Mouse (Mus musculus): Measurements from ENCODE around the gene Akap14. TPM values are rescaled to one million over a fixed set of nuclear protein-coding genes. Genes with fewer than 3 reads are reported as not detected.
"Not testable (repeated sequence)": the region's sequence is repeated elsewhere in the genome, so short reads cannot be mapped to it uniquely, and the experiment has no call there.

The Akap14 gene
- polyA plus RNA-seq (2016; fragmentation: Nextera tagmentation; extraction: Ambion mirVana): 0.50 and 0.57 TPM in 2 replicates

DNA sequence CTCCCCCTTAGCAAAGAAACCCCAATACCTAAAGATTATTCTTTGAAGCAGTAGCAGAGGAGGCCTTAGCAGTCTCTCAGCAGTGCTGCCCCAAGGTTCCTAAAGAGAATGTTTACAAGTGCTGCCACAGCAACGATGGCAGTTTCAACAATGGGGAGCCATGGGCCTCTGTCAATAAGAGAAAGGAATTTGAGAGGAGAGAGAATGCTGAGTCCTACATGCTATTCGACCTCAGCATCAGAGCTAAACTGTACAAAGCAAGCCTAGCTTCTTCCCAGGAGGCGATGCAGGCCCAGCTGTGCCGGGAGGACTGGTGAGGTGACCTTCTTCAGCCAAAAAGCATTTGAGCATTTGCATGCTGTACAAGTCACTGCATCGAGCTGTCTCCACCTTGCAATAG is at the start of gene Akap14:
Gene Akap14, minus strand, starts transcription at position 101 of the 400 bp plus-strand sequence.
- no peaks in the 10 kb centered on the region for H3K36me3 ChIP-seq
- H3K27ac ChIP-seq: no peak within 1 kb of the TSS
- no peaks in the 10 kb centered on the region for H3K9me3 ChIP-seq (replicated peaks)
- no peak for ATAC-seq (ENCODE audit: low FRiP score)
- H3K9ac ChIP-seq: no peak within 1 kb of the TSS
- no peak within 1 kb of the TSS for H3K4me3 ChIP-seq
- H3K4me2 ChIP-seq (replicated peaks): no peak within 1 kb of the TSS
- H3K4me1 ChIP-seq: no peaks in the 10 kb centered on the region
- no peaks in the 10 kb centered on the region for H3K27me3 ChIP-seq
- WGBS: 50% methylated on average over 5 of the region's 5 CpGs

DNA sequence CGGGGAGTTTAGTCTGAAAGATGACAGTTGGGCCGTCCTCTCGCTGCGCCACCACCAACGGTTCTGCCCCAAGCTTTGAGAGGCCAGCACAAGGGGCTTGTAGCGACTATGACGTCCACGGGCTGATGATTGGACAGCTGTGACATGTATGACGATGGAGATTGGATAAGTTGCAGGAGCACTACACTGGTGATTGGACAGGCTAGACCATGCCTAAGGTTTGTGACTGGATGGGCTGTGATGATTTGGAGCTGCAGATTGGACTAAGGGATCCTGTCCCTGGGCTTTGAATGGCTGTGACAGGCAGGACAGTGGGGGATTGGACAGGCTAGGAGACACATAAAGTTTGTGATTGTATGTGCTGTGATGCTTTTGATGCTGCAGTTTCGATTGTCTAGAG is 42.3 kb upstream of the Akap14 start, which contains the start of gene Gm9:
Gene Gm9, minus strand, starts transcription at position 101 of the 400 bp plus-strand sequence.
- H3K9me3 ChIP-seq (replicated peaks): no peaks in the 10 kb centered on the region
- no peaks in the 10 kb centered on the region for H3K4me1 ChIP-seq
- no peak within 1 kb of the TSS for H3K27ac ChIP-seq
- H3K4me2 ChIP-seq (replicated peaks): no peak within 1 kb of the TSS
- no peak for ATAC-seq (ENCODE audit: low FRiP score)
- H3K4me3 ChIP-seq: no peak within 1 kb of the TSS
- no peaks in the 10 kb centered on the region for H3K27me3 ChIP-seq
- no peak within 1 kb of the TSS for H3K9ac ChIP-seq
- WGBS: 84% methylated on average over 10 of the region's 10 CpGs
- no peaks in the 10 kb centered on the region for H3K36me3 ChIP-seq

DNA sequence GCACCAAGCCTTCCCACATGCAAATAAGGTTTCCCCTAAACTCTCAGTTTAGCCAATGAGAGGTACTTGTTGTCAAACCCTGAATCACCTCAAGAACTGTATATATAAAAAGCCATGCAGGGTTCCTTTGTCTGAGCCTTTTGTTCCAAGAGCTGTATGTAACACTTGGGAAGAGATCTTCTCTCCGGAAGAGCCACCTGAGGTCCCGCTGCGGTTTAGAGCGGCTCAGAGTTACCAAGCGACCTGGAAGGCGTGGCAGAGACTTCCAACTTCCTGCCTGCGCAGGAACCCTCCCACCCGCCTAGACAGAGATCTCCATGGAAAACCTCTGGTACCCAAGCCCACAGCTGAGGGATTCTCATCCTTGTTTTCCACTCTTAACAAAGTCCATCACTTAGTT is 30.0 kb upstream of the Akap14 start:
- Histone ChIP-seq H3K9ac (no peak overlapping the region), H3K4me2 (replicated peaks) (no peak overlapping the region), H3K27me3 (no peaks in the 10 kb centered on the region), H3K9me3 (replicated peaks) (no peaks in the 10 kb centered on the region), H3K4me1 (no peaks in the 10 kb centered on the region), H3K36me3 (no peaks in the 10 kb centered on the region), H3K27ac (no peak overlapping the region), H3K4me3 (no peak overlapping the region)
- 62% methylated on average over 8 of the region's 8 CpGs for WGBS
- ATAC-seq (ENCODE audit: low FRiP score): no peak

DNA sequence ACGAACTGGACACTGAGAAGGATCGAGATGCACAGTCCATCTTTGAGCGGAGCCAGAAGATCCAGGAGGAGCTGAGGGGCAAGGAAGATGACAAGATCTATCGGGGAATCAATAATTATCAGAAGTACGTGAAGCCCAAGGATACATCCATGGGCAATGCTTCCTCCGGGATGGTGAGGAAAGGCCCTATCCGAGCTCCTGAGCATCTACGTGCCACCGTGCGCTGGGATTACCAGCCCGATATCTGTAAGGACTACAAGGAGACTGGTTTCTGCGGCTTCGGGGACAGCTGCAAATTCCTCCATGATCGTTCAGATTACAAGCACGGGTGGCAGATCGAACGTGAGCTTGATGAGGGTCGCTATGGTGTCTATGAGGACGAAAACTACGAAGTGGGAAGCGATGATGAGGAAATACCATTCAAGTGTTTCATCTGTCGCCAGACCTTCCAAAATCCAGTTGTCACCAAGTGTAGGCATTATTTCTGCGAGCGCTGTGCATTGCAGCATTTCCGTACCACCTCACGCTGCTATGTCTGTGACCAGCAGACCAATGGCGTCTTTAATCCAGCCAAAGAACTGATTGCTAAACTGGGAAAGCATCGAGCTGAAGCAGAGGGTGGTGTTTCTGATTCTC is 23.2 kb upstream of the Akap14 start:
- 33% methylated on average over 28 of the region's 28 CpGs for WGBS
- peak overlapping the region; percentile 75 for H3K27ac ChIP-seq
- H3K9ac ChIP-seq: peak overlapping the region; percentile 62
- peaks cover 3% of the 10 kb centered on the region; the same call in 1 of the 2 replicates for H3K36me3 ChIP-seq
- peak overlapping the region; percentile 51 for H3K4me2 ChIP-seq (replicated peaks)
- H3K4me1 ChIP-seq: peaks cover 5% of the 10 kb centered on the region; the same call in 1 of the 2 replicates
- ATAC-seq (ENCODE audit: low FRiP score): peak; percentile 46
- peak overlapping the region; percentile 53 for H3K4me3 ChIP-seq
- H3K27me3 ChIP-seq: no peaks in the 10 kb centered on the region
- no peaks in the 10 kb centered on the region for H3K9me3 ChIP-seq (replicated peaks)

DNA sequence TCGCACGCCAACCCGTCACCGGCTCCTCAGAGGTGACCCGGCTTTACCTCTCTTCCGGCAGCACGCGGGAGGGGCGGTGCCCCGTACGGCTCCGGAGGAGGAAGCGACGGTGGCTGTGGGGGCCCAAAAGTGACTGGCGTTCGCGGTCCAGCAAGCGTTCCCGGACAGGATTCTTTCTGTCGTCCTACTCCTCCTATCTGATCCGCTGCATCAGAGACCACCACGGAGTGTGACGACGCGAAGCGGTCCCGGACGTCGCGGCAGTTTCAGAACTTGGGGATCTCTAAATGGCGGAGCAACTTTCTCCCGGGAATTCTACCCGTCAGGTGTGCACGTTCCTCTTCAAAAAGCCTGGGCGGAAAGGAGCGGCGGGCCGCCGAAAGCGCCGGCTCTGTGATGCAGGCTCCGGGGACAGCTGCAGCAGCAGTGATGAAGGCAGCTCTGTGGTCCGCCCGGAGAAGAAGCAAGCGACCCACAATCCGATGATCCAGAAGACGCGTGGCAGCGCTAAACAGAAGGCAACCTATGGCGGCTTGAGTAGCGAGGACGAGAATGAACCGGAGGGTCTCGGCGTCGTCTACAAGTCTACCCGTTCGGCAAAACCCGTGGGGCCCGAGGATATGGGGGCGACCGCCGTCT is 22.6 kb upstream of the Akap14 start, which contains the start of the genes Ndufa1 and Rnf113a1:
Gene Ndufa1, minus strand, starts transcription at position 59 of the 639 bp plus-strand sequence.
Gene Rnf113a1, plus strand, starts transcription at position 141 of the 639 bp plus-strand sequence.
- Histone ChIP-seq H3K4me2 (replicated peaks) (peak within 1 kb of the TSS; percentile 51), H3K4me3 (peak within 1 kb of the TSS; percentile 53), H3K4me1 (peaks cover 5% of the 10 kb centered on the region; the same call in 1 of the 2 replicates), H3K36me3 (peaks cover 4% of the 10 kb centered on the region; the same call in 1 of the 2 replicates), H3K9ac (peak within 1 kb of the TSS; percentile 62), H3K27me3 (no peaks in the 10 kb centered on the region), H3K27ac (peak within 1 kb of the TSS; percentile 75), H3K9me3 (replicated peaks) (no peaks in the 10 kb centered on the region)
- 21% methylated on average over 63 of the region's 63 CpGs for WGBS
- ATAC-seq (ENCODE audit: low FRiP score): peak; percentile 91

DNA sequence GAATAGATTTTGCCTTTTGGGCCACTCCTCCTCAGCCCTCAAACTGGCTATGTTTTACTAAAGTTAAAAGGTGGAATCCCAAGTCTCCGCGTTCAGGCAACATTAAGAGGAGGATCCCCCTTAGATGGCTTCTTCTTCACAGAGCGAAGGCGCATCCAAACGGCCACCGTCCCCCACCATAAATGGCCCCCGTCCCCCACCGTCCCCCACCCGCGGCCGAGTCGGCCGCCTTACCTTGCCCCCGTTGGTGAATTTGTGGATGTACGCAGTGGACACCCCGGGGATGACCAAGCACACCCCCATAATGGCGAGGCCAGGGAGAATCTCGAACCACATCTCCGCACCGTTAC is 22.1 kb upstream of the Akap14 start:
- no peaks in the 10 kb centered on the region for H3K9me3 ChIP-seq (replicated peaks)
- H3K9ac ChIP-seq: peak overlapping the region; percentile 49
- H3K4me2 ChIP-seq (replicated peaks): peak overlapping the region; percentile 51
- no peaks in the 10 kb centered on the region for H3K27me3 ChIP-seq
- H3K36me3 ChIP-seq: peaks cover 4% of the 10 kb centered on the region; the same call in 1 of the 2 replicates
- no peak; the same call in 1 of the 2 replicates for ATAC-seq (ENCODE audit: low FRiP score)
- H3K4me3 ChIP-seq: peak overlapping the region; percentile 53
- WGBS: 27% methylated on average over 20 of the region's 20 CpGs
- peak overlapping the region; percentile 75; the same call in 1 of the 2 replicates for H3K27ac ChIP-seq
- H3K4me1 ChIP-seq: peaks cover 5% of the 10 kb centered on the region; the same call in 1 of the 2 replicates

DNA sequence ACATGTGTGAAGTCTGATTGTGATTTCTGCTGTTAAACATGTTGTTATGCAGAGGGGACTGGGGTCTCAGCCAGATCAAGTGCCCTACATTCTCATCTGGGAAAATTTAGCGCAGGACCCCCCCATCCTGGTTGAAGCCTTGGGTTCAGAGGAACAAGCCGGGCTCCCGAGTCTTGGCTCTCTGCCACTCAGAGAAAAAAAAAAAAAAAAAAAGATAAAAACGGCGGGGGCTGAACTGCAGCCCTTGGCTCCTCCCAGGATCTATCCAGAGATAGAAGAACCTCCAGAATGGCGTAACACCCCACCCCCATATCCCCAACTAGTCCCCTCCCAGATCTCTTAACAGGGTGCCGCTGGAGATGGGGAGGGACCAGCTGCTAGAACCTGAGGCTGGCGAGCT is 15.8 kb upstream of the Akap14 start:
- not testable (repeated sequence) for H3K27ac ChIP-seq; H3K9me3 ChIP-seq (replicated peaks); H3K36me3 ChIP-seq; H3K4me2 ChIP-seq (replicated peaks); H3K9ac ChIP-seq; H3K4me1 ChIP-seq; H3K4me3 ChIP-seq; H3K27me3 ChIP-seq; ATAC-seq (ENCODE audit: low FRiP score)
- 69% methylated on average over 6 of the region's 8 CpGs for WGBS

DNA sequence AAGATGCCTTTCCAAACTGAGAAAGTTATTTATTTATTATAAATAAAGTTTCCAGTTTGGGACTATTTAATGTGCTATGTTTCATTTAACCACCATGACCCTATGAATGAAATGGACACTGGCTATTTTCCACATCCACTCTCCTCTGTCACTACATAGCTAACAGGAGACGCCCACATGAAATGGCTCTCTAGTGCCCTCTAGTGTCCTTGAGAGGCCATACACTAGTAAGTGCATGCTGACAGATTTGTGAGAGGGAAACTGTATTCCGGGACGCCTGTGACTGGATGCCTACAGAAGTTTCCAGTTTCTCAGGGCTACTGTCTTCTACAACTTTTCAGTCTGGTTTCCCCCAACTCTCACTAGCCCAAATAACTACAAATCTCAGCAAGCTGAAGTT is 1.6 kb downstream of the Akap14 start:
- H3K9ac ChIP-seq: no peak overlapping the region
- H3K36me3 ChIP-seq: no peaks in the 10 kb centered on the region
- no peak for ATAC-seq (ENCODE audit: low FRiP score)
- H3K4me1 ChIP-seq: no peaks in the 10 kb centered on the region
- WGBS: 40% methylated on average over 3 of the region's 3 CpGs
- H3K4me3 ChIP-seq: no peak overlapping the region
- H3K4me2 ChIP-seq (replicated peaks): no peak overlapping the region
- H3K27me3 ChIP-seq: peaks cover 4% of the 10 kb centered on the region; the same call in 1 of the 2 replicates
- H3K9me3 ChIP-seq (replicated peaks): no peaks in the 10 kb centered on the region
- H3K27ac ChIP-seq: no peak overlapping the region

DNA sequence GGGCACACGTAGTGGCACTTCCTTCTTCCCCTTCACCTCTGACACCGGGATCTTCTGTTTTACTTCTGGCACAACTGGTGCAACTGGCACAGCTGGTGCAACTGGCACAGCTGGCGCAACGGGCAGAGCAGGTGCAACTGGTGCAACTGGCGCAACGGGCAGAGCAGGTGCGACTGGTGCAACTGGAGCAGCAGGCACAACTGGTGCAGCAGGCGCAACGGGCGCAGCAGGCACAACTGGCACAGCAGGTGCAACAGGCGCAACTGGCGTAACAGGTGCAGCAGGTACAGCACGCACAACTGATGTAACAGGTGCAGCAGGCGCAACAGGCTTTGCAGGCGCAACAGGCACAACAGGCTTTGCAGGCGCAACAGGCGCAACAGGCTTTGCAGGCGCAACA is 5.5 kb downstream of the Akap14 start:
- ATAC-seq (ENCODE audit: low FRiP score): no peak
- Histone ChIP-seq H3K9me3 (replicated peaks) (no peaks in the 10 kb centered on the region), H3K27ac (no peak overlapping the region), H3K27me3 (peaks cover 4% of the 10 kb centered on the region; the same call in 1 of the 2 replicates), H3K4me3 (no peak overlapping the region), H3K4me1 (no peaks in the 10 kb centered on the region), H3K9ac (no peak overlapping the region), H3K36me3 (no peaks in the 10 kb centered on the region), H3K4me2 (replicated peaks) (no peak overlapping the region)
- WGBS: 75% methylated on average over 18 of the region's 18 CpGs

DNA sequence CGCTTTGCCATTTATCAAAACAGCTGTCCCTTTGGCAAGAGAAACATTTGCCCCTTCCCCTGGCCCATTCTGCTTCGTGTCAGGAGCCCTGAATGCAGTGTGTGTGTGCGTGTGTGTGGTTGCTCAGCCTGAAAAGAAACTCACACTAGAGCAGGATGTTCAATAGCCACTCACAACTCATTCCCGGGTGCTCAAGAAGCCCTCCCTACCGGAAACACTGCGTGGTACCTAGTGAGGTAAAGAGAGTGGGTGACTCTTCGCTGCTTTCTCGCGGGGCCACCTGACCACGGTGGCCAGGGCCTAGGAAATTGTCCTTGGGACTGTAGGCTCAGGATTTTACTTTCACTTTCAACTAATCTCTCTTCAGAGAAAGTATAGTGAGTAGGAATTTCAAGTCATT is 7.5 kb downstream of the Akap14 start:
- no peaks in the 10 kb centered on the region for H3K36me3 ChIP-seq
- no peak overlapping the region for H3K4me3 ChIP-seq
- WGBS: 77% methylated on average over 10 of the region's 10 CpGs
- no peaks in the 10 kb centered on the region for H3K4me1 ChIP-seq
- ATAC-seq (ENCODE audit: low FRiP score): no peak
- no peak overlapping the region for H3K9ac ChIP-seq
- H3K27me3 ChIP-seq: peaks cover 4% of the 10 kb centered on the region; the same call in 1 of the 2 replicates
- no peak overlapping the region for H3K27ac ChIP-seq
- no peaks in the 10 kb centered on the region for H3K9me3 ChIP-seq (replicated peaks)
- no peak overlapping the region for H3K4me2 ChIP-seq (replicated peaks)

DNA sequence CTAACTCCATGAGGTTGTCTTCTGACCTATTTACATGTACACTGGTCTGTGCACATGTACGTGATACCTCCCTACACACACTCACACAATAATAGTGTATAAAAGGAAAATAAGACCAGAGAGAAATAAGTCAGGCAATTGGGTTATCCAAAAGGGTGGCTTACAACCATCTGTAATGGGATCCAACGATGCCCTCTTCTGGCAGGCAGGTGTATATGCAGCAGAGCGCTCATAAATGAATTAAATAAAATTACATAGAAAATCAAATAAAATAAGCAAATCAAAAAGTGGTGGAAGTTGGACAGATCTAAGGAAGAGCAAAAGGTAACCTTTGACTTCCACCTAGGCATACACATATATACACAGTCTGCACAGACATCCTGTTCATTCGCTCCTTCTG is 10.8 kb downstream of the Akap14 start:
- no peak overlapping the region for H3K4me2 ChIP-seq (replicated peaks)
- no peak overlapping the region for H3K27ac ChIP-seq
- no peak overlapping the region for H3K9ac ChIP-seq
- no peak overlapping the region for H3K4me3 ChIP-seq
- ATAC-seq (ENCODE audit: low FRiP score): no peak
- 53% methylated on average over 4 of the region's 4 CpGs for WGBS
- H3K4me1 ChIP-seq: no peaks in the 10 kb centered on the region
- H3K9me3 ChIP-seq (replicated peaks): no peaks in the 10 kb centered on the region
- H3K27me3 ChIP-seq: no peaks in the 10 kb centered on the region
- H3K36me3 ChIP-seq: peaks cover 3% of the 10 kb centered on the region; the same call in 1 of the 2 replicates

DNA sequence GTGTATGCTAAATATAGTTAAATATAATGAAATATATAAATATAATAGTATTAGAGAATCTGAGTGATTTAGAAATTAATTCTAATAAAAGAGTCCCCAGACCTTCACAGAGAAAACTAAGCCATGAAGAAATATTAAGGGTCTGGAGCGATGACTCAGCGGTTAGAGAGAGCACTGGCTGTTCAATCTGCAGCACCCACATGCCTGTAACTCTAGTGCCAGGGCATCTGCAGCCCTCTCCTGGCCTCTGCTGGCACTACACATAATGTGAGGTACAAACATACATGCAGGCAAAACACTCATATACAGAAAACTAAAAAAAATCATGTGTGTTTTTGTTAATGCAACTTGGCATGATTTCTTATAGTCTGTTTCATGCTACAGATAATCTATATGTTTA is 23.7 kb downstream of the Akap14 start:
- H3K27ac ChIP-seq: no peak overlapping the region
- no peaks in the 10 kb centered on the region for H3K4me1 ChIP-seq
- H3K4me2 ChIP-seq (replicated peaks): no peak overlapping the region
- no peaks in the 10 kb centered on the region for H3K9me3 ChIP-seq (replicated peaks)
- H3K36me3 ChIP-seq: no peaks in the 10 kb centered on the region
- 94% methylated on average over 2 of the region's 2 CpGs for WGBS
- ATAC-seq (ENCODE audit: low FRiP score): no peak
- H3K9ac ChIP-seq: no peak overlapping the region
- no peak overlapping the region for H3K4me3 ChIP-seq
- H3K27me3 ChIP-seq: no peaks in the 10 kb centered on the region

All from hindbrain, embryonic 12.5 days (tissue).